Mouse (Mus musculus) heart, adult 11 months (tissue): ENCODE results near the gene Wdr27.
"Not testable (repeated sequence)": the region's sequence is repeated elsewhere in the genome, so short reads cannot be mapped to it uniquely, and the experiment has no call there.

Experiments
- DNase-seq: peaks from one replicate; pipeline ENCODE4 v3.0.0; 2022

Gene Wdr27

GRCm38 (mm10) chr17:14928631-14929030, 14.3 kb downstream of the Wdr27 start:
- peak; percentile 55 for DNase-seq

GRCm38 (mm10) chr17:14927644-14928218, 15.2 kb downstream of the Wdr27 start:
- DNase-seq: no peak

GRCm38 (mm10) chr17:14921582-14921981, 21.4 kb downstream of the Wdr27 start:
- no peak for DNase-seq

- DNase-seq: no peak
Observed at GRCm38 (mm10) chr17:14917866-14918265, 25.1 kb downstream of the Wdr27 start.

GRCm38 (mm10) chr17:14914401-14914800, 28.6 kb downstream of the Wdr27 start:
- peak; percentile 79 for DNase-seq

GRCm38 (mm10) chr17:14912981-14913380, 30.0 kb downstream of the Wdr27 start:
- peak; percentile 33 for DNase-seq

GRCm38 (mm10) chr17:14912420-14912819, 30.5 kb downstream of the Wdr27 start:
- peak; percentile 29 for DNase-seq

- peak; percentile 56 for DNase-seq
Observed at GRCm38 (mm10) chr17:14910771-14911170, 32.2 kb downstream of the Wdr27 start.

- peak; percentile 31 for DNase-seq
Observed at GRCm38 (mm10) chr17:14909331-14909730, 33.6 kb downstream of the Wdr27 start.

GRCm38 (mm10) chr17:14907136-14907535, 35.8 kb downstream of the Wdr27 start:
- no peak for DNase-seq

- DNase-seq: peak; percentile 81
Observed at GRCm38 (mm10) chr17:14906611-14907010, 36.3 kb downstream of the Wdr27 start.

- peak; percentile 83 for DNase-seq
Observed at GRCm38 (mm10) chr17:14904637-14905265, 38.2 kb downstream of the Wdr27 start.

GRCm38 (mm10) chr17:14904206-14904605, 38.8 kb downstream of the Wdr27 start:
- DNase-seq: peak; percentile 81

GRCm38 (mm10) chr17:14903212-14903611, 39.7 kb downstream of the Wdr27 start:
- peak; percentile 81 for DNase-seq

GRCm38 (mm10) chr17:14898972-14899371, 44.0 kb downstream of the Wdr27 start:
- DNase-seq: peak; percentile 68

GRCm38 (mm10) chr17:14895058-14895457, 47.9 kb downstream of the Wdr27 start:
- DNase-seq: not testable (repeated sequence)

GRCm38 (mm10) chr17:14886933-14887332, 56.0 kb downstream of the Wdr27 start:
- no peak for DNase-seq

GRCm38 (mm10) chr17:14874656-14875204, 68.2 kb downstream of the Wdr27 start:
- DNase-seq: no peak

- DNase-seq: no peak
Observed at GRCm38 (mm10) chr17:14860220-14860619, 82.7 kb downstream of the Wdr27 start.

GRCm38 (mm10) chr17:14847709-14848108, 95.2 kb downstream of the Wdr27 start:
- no peak for DNase-seq

- DNase-seq: peak; percentile 92
Observed at GRCm38 (mm10) chr17:14846880-14847279, 96.1 kb downstream of the Wdr27 start.

- DNase-seq: peak; percentile 61
Observed at GRCm38 (mm10) chr17:14826715-14827295, 116.2 kb downstream of the Wdr27 start.

GRCm38 (mm10) chr17:14824938-14825337, 118.0 kb downstream of the Wdr27 start:
- DNase-seq: peak; percentile 92

- peak; percentile 81 for DNase-seq
Observed at GRCm38 (mm10) chr17:14817975-14818374, 125.0 kb downstream of the Wdr27 start.
